Mouse (Mus musculus) MEL (cell line): ENCODE results near the gene Pgap3. TPM values are rescaled to one million over a fixed set of nuclear protein-coding genes. Genes with fewer than 3 reads are reported as not detected.

Experiments
- DNase-seq: peaks from one replicate; pipeline ENCODE4 v3.0.0; 2011; ENCODE audit warnings: low read depth, low spot score
- H3K27ac ChIP-seq: 2 replicates; pipeline ENCODE4 v1.5.1; 2012; ENCODE audit warnings: low read depth, mild to moderate bottlenecking, control low read depth, low read length, moderate library complexity; ENCODE audit not compliant: control insufficient read depth
- H3K27me3 ChIP-seq, 2 experiments: fragments of 150-350 bp in 1 of 2; sonication (generic) in 1 of 2; 2 replicates each; pipeline ENCODE4 v1.6.1; 2012; ENCODE audit warnings: low read length in 2 of 2, mild to moderate bottlenecking in 2 of 2, improper control_type of control experiment in 1 of 2, moderate library complexity in 1 of 2; ENCODE audit not compliant: insufficient read depth in 2 of 2, control insufficient read depth in 1 of 2
- H3K36me3 ChIP-seq, 2 experiments: 2 replicates each; pipeline ENCODE4 v1.6.1; 2012 to 2014; ENCODE audit warnings: low read length in 2 of 2, improper control_type of control experiment in 1 of 2, inconsistent platforms in 1 of 2, mild to moderate bottlenecking in 1 of 2; ENCODE audit not compliant: insufficient read depth in 2 of 2, control insufficient read depth in 1 of 2
- H3K4me1 ChIP-seq, 2 experiments: fragments of 150-350 bp in 1 of 2; sonication (generic) in 1 of 2; 2 replicates each; pipeline ENCODE4 v1.6.1; 2012; ENCODE audit warnings: low read length in 2 of 2, improper control_type of control experiment in 1 of 2, mild to moderate bottlenecking in 1 of 2; ENCODE audit not compliant: insufficient read depth in 2 of 2, control insufficient read depth in 1 of 2
- H3K4me3 ChIP-seq, 2 experiments: fragments of 150-350 bp in 1 of 2; sonication (generic) in 1 of 2; 2 replicates each; pipeline ENCODE4 v1.5.1; 2012; ENCODE audit warnings: low read depth in 2 of 2, low read length in 2 of 2, mild to moderate bottlenecking in 2 of 2, moderate library complexity in 2 of 2, control low read depth in 1 of 2, improper control_type of control experiment in 1 of 2; ENCODE audit not compliant: control insufficient read depth in 1 of 2, insufficient read depth in 1 of 2
- H3K79me2 ChIP-seq: 2 replicates; pipeline ENCODE4 v1.6.1; 2012; ENCODE audit warnings: mild to moderate bottlenecking, low read length, moderate library complexity; ENCODE audit not compliant: control insufficient read depth, poor library complexity, insufficient read depth
- H3K9ac ChIP-seq: 2 replicates; pipeline ENCODE4 v1.6.1; 2012; ENCODE audit warnings: low read depth, mild to moderate bottlenecking, control low read depth, low read length, moderate library complexity; ENCODE audit not compliant: control insufficient read depth, poor library complexity, severe bottlenecking
- H3K9me3 ChIP-seq: fragments of 150-350 bp; sonication (generic); replicated peaks from 2 replicates; pipeline ENCODE4 v1.6.1; 2012; ENCODE audit warnings: mild to moderate bottlenecking, low read length, improper control_type of control experiment, moderate library complexity; ENCODE audit not compliant: insufficient read depth
- E2F4 ChIP-seq: IDR thresholded peaks from 2 replicates; pipeline ENCODE4 v1.6.1; 2011; ENCODE audit warnings: low read depth, low read length, improper control_type of control experiment, borderline replicate concordance
- HCFC1 ChIP-seq: IDR thresholded peaks from 2 replicates; pipeline ENCODE4 v1.6.1; 2012; ENCODE audit warnings: low read depth, mild to moderate bottlenecking, inconsistent platforms, low read length, improper control_type of control experiment, moderate library complexity
- MAZ ChIP-seq: IDR thresholded peaks from 2 replicates; pipeline ENCODE4 v1.6.1; 2012; ENCODE audit warnings: low read depth, mild to moderate bottlenecking, inconsistent platforms, low read length, improper control_type of control experiment
- MXI1 ChIP-seq: IDR thresholded peaks from 2 replicates; pipeline ENCODE4 v1.6.1; 2011; ENCODE audit warnings: mild to moderate bottlenecking, low read depth, low read length, improper control_type of control experiment
- MYC ChIP-seq: IDR thresholded peaks from 2 replicates; pipeline ENCODE4 v1.6.1; 2011; ENCODE audit warnings: low read depth, mild to moderate bottlenecking, low read length, improper control_type of control experiment, moderate library complexity
- RCOR1 ChIP-seq: IDR thresholded peaks from 2 replicates; pipeline ENCODE4 v1.6.1; 2012; ENCODE audit warnings: low read depth, mild to moderate bottlenecking, inconsistent platforms, low read length, improper control_type of control experiment
- UBTF ChIP-seq: IDR thresholded peaks from 2 replicates; pipeline ENCODE4 v1.6.1; 2012; ENCODE audit warnings: low read depth, mild to moderate bottlenecking, inconsistent platforms, low read length, improper control_type of control experiment, moderate library complexity, borderline replicate concordance; ENCODE audit not compliant: insufficient read depth
- USF1 ChIP-seq: IDR thresholded peaks from 2 replicates; pipeline ENCODE4 v1.6.1; 2014; ENCODE audit warnings: low read depth, mild to moderate bottlenecking, inconsistent platforms, low read length, improper control_type of control experiment, moderate library complexity
- USF2 ChIP-seq, 2 experiments: IDR thresholded peaks; 2 replicates each; pipeline ENCODE4 v1.6.1; 2011 to 2012; ENCODE audit warnings: improper control_type of control experiment in 2 of 2, low read length in 2 of 2, borderline replicate concordance in 1 of 2, inconsistent platforms in 1 of 2, low read depth in 1 of 2, mild to moderate bottlenecking in 1 of 2; ENCODE audit not compliant: insufficient read depth in 1 of 2
- ZC3H11A ChIP-seq: IDR thresholded peaks from 2 replicates; pipeline ENCODE4 v1.6.1; 2012; ENCODE audit warnings: low read depth, mild to moderate bottlenecking, inconsistent platforms, low read length, improper control_type of control experiment
- ZNF384 ChIP-seq: IDR thresholded peaks from 2 replicates; pipeline ENCODE4 v1.6.1; 2012; ENCODE audit warnings: low read depth, mild to moderate bottlenecking, inconsistent platforms, low read length, improper control_type of control experiment
- polyA plus RNA-seq, 2 experiments: library from polyadenylated mRNA; stranded (reverse) in 1 of 2; unstranded in 1 of 2; fragments of >175 nt in 1 of 2; fragments of >200 nt in 1 of 2; gene quantifications; 2 replicates each; pipeline versions ENCODE4 v1.2.1 to v1.2.4; 2012; ENCODE audit warnings: low replicate concordance in 2 of 2, low read depth in 1 of 2; ENCODE audit not compliant: insufficient read length in 2 of 2, insufficient read depth in 1 of 2, missing spikeins in 1 of 2
- total RNA-seq: library from RNA; depleted of rRNA; stranded (reverse); fragments of 300-350 nt; gene quantifications from 2 replicates; pipeline ENCODE4 v1.2.3, GENCODE M21; 2012

Gene Pgap3
- total and polyA plus RNA-seq, 3 experiments = 7.4 to 8.4 TPM; not detected in 1

GRCm38 (mm10) chr11:98376756-98377155 is 23.5 kb downstream of the Pgap3 start:
- Histone ChIP-seq H3K79me2 (no peaks in the 10 kb centered on the region), H3K9me3 (no peaks in the 10 kb centered on the region), H3K27me3 (no peaks in the 10 kb centered on the region)
- no peak for TF ChIP-seq USF1
- TF ChIP-seq E2F4 = no peak
- TF ChIP-seq UBTF = no peak
- no peak for TF ChIP-seq ZNF384
- TF ChIP-seq, all 39 proteins: peak for 0
- H3K4me1 ChIP-seq = no peaks in the 10 kb centered on the region
- H3K9ac ChIP-seq = no peak overlapping the region
- H3K36me3 ChIP-seq = peaks cover 0 to 4% of the 10 kb centered on the region in 2 experiments; a peak in 2 of 4 replicates
- no peak overlapping the region for H3K27ac ChIP-seq
- no peak overlapping the region for H3K4me3 ChIP-seq
- DNase-seq = no peak

GRCm38 (mm10) chr11:98374266-98374665 is 26.0 kb downstream of the Pgap3 start:
- Histone ChIP-seq H3K4me3 (no peak overlapping the region), H3K9ac (no peak overlapping the region), H3K27ac (no peak overlapping the region), H3K9me3 (no peaks in the 10 kb centered on the region), H3K79me2 (no peaks in the 10 kb centered on the region; the same call in 1 of the 2 replicates), H3K27me3 (no peaks in the 10 kb centered on the region), H3K36me3 (peaks cover 0 to 4% of the 10 kb centered on the region in 2 experiments; a peak in 2 of 4 replicates), H3K4me1 (no peaks in the 10 kb centered on the region)
- no peak for DNase-seq
- TF ChIP-seq MAZ (no peak), ZC3H11A (no peak), MXI1 (no peak)
- TF ChIP-seq, all 39 proteins: peak for 0

GRCm38 (mm10) chr11:98373244-98373643 is 27.0 kb downstream of the Pgap3 start:
- no peak for TF ChIP-seq RCOR1
- no peak for TF ChIP-seq MYC
- TF ChIP-seq HCFC1 = no peak
- no peak for TF ChIP-seq USF2 (IDR thresholded peaks at IDR 0.05; ENCODE audit: borderline replicate concordance in 1 of 2, insufficient read depth in 1 of 2, low read depth in 1 of 2, low read length in 2 of 2)
- no peak for TF ChIP-seq MXI1
- no peak for DNase-seq
- Histone ChIP-seq H3K9ac (no peak overlapping the region), H3K27me3 (no peaks in the 10 kb centered on the region), H3K4me3 (no peak overlapping the region), H3K79me2 (no peaks in the 10 kb centered on the region; the same call in 1 of the 2 replicates), H3K9me3 (no peaks in the 10 kb centered on the region), H3K4me1 (no peaks in the 10 kb centered on the region), H3K27ac (no peak overlapping the region), H3K36me3 (peaks cover 0 to 3% of the 10 kb centered on the region in 2 experiments; a peak in 2 of 4 replicates)
